Mouse (Mus musculus) G1E (cell line): Measurements from ENCODE around the gene Sik3. TPM values are rescaled to one million over a fixed set of nuclear protein-coding genes. Genes with fewer than 3 reads are reported as not detected.

Experiments used
- ATAC-seq: 2 replicates; pipeline ENCODE4 v1.8.0; 2016; ENCODE audit warnings: mild to moderate bottlenecking; ENCODE audit not compliant: insufficient number of reproducible peaks, poor library complexity, low FRiP score, severe bottlenecking; ENCODE audit errors: extremely low read depth
- DNase-seq: peaks from one replicate; pipeline ENCODE4 v3.0.0; 2012; ENCODE audit warnings: low spot score
- H3K27me3 ChIP-seq: 2 replicates; pipeline ENCODE4 v1.6.1; 2012; ENCODE audit warnings: mild to moderate bottlenecking, low read length, inconsistent platforms; ENCODE audit not compliant: insufficient read depth
- H3K36me3 ChIP-seq: replicated peaks from 2 replicates; pipeline ENCODE3; 2012; ENCODE audit warnings: mild to moderate bottlenecking, inconsistent platforms
- H3K4me1 ChIP-seq: 2 replicates; pipeline ENCODE4 v1.6.1; 2012; ENCODE audit warnings: low read depth, low read length, inconsistent platforms, mixed read lengths; ENCODE audit not compliant: insufficient read depth
- H3K4me3 ChIP-seq: 2 replicates; pipeline ENCODE4 v1.5.1; 2012; ENCODE audit warnings: low read depth, mild to moderate bottlenecking, inconsistent platforms, low read length, moderate library complexity, mixed read lengths
- H3K9me3 ChIP-seq: replicated peaks from 2 replicates; pipeline ENCODE4 v1.6.1; 2012; ENCODE audit warnings: inconsistent platforms
- CTCF ChIP-seq: IDR thresholded peaks from 2 replicates; pipeline ENCODE4 v1.5.1; 2012; ENCODE audit warnings: low read depth, low read length, inconsistent platforms, mixed read lengths
- GATA1 ChIP-seq: IDR thresholded peaks from 2 replicates; pipeline ENCODE4 v1.6.1; 2012; ENCODE audit warnings: borderline replicate concordance, low read length, inconsistent platforms, mixed read lengths
- GATA2 ChIP-seq: IDR thresholded peaks from 2 replicates; pipeline ENCODE4 v1.6.1; 2012; ENCODE audit warnings: low read depth, low read length, inconsistent platforms, borderline replicate concordance
- POLR2AphosphoS5 ChIP-seq: IDR thresholded peaks from 2 replicates; pipeline ENCODE4 v1.6.1; 2012; ENCODE audit warnings: low read depth, low read length, inconsistent platforms; ENCODE audit not compliant: insufficient replicate concordance
- TAL1 ChIP-seq: conservative IDR thresholded peaks from 2 replicates; pipeline ENCODE4 v1.6.1; 2012; ENCODE audit warnings: low read depth, low read length, inconsistent platforms, mixed read lengths
- polyA plus RNA-seq: library from polyadenylated mRNA; stranded (reverse); fragments of >175 nt; gene quantifications from 2 replicates; pipeline ENCODE4 v1.2.3, GENCODE M21; 2012
- total RNA-seq, 2 experiments: library from RNA; stranded (forward) in 1 of 2; stranded (reverse) in 1 of 2; fragments of 200-1000 nt in 1 of 2; fragments of >200 nt in 1 of 2; fragmentation: Nextera tagmentation in 1 of 2; gene quantifications; 2 replicates each; pipeline ENCODE4 v1.2.3; 2014 to 2017

Gene Sik3
- total and polyA plus RNA-seq, 3 experiments, result 30.5 to 99.0 (median 49.1) TPM

GRCm38 (mm10) chr9:46103154-46103553 lies 90.5 kb downstream of the Sik3 start:
- TF ChIP-seq TAL1 (no peak), CTCF (no peak), GATA1 (no peak), GATA2 (no peak), POLR2AphosphoS5 (no peak)
- ATAC-seq (no peak), DNase-seq (no peak)
- no peaks in the 10 kb centered on the region for H3K9me3 ChIP-seq
- H3K36me3 ChIP-seq, result peaks cover 37% of the 10 kb centered on the region
- no peak overlapping the region for H3K4me3 ChIP-seq
- peaks cover 54% of the 10 kb centered on the region for H3K4me1 ChIP-seq
- no peaks in the 10 kb centered on the region for H3K27me3 ChIP-seq

- H3K4me1 ChIP-seq, result peaks cover 63% of the 10 kb centered on the region
- no peaks in the 10 kb centered on the region for H3K9me3 ChIP-seq
- DNase-seq, result no peak
- TF ChIP-seq TAL1, result no peak
- TF ChIP-seq POLR2AphosphoS5, result no peak
- no peak for TF ChIP-seq GATA1
- TF ChIP-seq GATA2, result no peak
- no peak for TF ChIP-seq CTCF
- no peak for ATAC-seq
- no peaks in the 10 kb centered on the region for H3K27me3 ChIP-seq
- no peak overlapping the region for H3K4me3 ChIP-seq
- peaks cover 22% of the 10 kb centered on the region for H3K36me3 ChIP-seq
Observed at GRCm38 (mm10) chr9:46106105-46106504, 93.5 kb downstream of the Sik3 start.

DNA sequence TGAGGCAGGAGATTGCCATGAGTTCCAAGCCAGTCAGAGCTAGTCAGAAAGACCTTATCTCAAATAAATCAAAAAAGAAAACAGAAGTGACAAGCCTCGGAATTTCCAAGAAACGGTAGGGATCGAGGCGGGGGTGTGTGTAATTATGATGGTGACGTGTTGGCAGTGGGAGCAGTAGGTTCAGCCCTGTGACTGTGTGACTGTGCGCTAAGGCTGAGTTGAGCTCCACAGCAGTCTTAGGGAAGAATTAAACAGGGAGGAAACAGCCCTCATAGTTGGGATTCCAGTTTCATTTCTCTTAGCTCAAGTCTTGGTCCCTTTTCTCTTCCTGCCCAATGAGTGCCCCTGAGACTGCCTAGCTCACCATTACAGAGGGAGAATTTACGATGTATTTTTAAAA lies 98.0 kb downstream of the Sik3 start:
- DNase-seq (no peak), ATAC-seq (peak; percentile 59)
- peaks cover 29% of the 10 kb centered on the region for H3K36me3 ChIP-seq
- H3K27me3 ChIP-seq, result no peaks in the 10 kb centered on the region
- H3K9me3 ChIP-seq, result no peaks in the 10 kb centered on the region
- peak overlapping the region; percentile 51; the same call in 1 of the 2 replicates for H3K4me3 ChIP-seq
- TF ChIP-seq GATA2 (no peak), CTCF (no peak), POLR2AphosphoS5 (no peak), GATA1 (no peak), TAL1 (no peak)
- H3K4me1 ChIP-seq, result peaks cover 68% of the 10 kb centered on the region

DNA sequence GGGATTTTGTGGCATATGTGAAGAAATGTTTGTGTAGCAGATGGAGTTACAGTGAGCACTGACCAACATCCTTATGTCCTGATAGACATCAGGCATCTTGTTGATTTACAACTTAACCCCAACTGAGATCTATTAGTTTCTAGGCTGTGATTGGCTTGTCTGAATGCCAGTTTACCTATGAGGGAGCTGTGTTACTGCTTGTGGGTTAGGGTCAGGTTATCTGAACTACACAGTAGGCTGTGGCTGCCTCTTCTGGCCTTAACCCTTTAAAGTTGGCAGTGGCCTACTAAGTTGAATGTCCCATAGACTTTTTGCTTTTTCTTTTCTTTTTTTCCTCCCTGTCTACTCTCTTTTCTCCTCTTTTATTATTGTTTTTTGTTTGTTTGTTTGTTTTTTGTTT lies 98.7 kb downstream of the Sik3 start:
- TF ChIP-seq TAL1, result peak; percentile 81
- no peak for TF ChIP-seq GATA1
- peaks cover 65% of the 10 kb centered on the region for H3K4me1 ChIP-seq
- no peaks in the 10 kb centered on the region for H3K27me3 ChIP-seq
- ATAC-seq (peak; percentile 74), DNase-seq (peak; percentile 64)
- H3K36me3 ChIP-seq, result peaks cover 30% of the 10 kb centered on the region
- H3K9me3 ChIP-seq, result no peaks in the 10 kb centered on the region
- peak overlapping the region; percentile 9; the same call in 1 of the 2 replicates for H3K4me3 ChIP-seq

DNA sequence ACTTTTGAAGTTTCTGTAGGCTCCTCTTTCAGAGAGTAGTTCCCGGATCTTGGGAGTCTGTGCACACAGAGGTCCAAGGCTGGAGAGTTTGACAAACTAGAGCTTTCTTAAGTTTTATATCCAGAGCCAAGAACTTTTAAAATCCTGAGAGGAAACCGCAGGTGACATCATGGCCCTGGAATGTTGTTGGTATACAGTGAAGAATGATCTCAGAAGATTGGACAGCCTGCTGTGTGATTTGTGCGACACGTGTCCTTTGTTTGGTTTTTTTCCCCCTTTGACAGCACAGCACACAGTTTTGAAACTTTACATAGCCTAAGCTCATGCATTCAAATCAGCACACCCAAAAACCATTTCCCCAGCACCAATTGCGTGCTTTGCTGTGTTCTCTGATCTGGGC lies 99.6 kb downstream of the Sik3 start:
- no peak for ATAC-seq
- Histone ChIP-seq H3K27me3 (no peaks in the 10 kb centered on the region), H3K4me3 (no peak overlapping the region), H3K36me3 (peaks cover 29% of the 10 kb centered on the region), H3K4me1 (peaks cover 68% of the 10 kb centered on the region), H3K9me3 (no peaks in the 10 kb centered on the region)
- no peak for DNase-seq
- TF ChIP-seq TAL1, result no peak
- TF ChIP-seq GATA2, result no peak
- TF ChIP-seq CTCF, result no peak
- no peak for TF ChIP-seq POLR2AphosphoS5
- TF ChIP-seq GATA1, result no peak

- peaks cover 56% of the 10 kb centered on the region for H3K4me1 ChIP-seq
Observed at GRCm38 (mm10) chr9:46118844-46119385, 106.3 kb downstream of the Sik3 start.

More at GRCm38 (mm10) chr9:46118844-46119385, 106.3 kb downstream of the Sik3 start:
- Histone ChIP-seq H3K4me3 (no peak overlapping the region), H3K9me3 (peaks cover 4% of the 10 kb centered on the region), H3K27me3 (no peaks in the 10 kb centered on the region), H3K36me3 (peaks cover 48% of the 10 kb centered on the region)
- no peak for TF ChIP-seq TAL1
- no peak for TF ChIP-seq GATA2
- no peak for TF ChIP-seq GATA1
- TF ChIP-seq CTCF, result no peak
- no peak for TF ChIP-seq POLR2AphosphoS5
- DNase-seq (no peak), ATAC-seq (no peak)
